Mouse (Mus musculus): Measurements from ENCODE around the gene Mvb12b.

DNA sequence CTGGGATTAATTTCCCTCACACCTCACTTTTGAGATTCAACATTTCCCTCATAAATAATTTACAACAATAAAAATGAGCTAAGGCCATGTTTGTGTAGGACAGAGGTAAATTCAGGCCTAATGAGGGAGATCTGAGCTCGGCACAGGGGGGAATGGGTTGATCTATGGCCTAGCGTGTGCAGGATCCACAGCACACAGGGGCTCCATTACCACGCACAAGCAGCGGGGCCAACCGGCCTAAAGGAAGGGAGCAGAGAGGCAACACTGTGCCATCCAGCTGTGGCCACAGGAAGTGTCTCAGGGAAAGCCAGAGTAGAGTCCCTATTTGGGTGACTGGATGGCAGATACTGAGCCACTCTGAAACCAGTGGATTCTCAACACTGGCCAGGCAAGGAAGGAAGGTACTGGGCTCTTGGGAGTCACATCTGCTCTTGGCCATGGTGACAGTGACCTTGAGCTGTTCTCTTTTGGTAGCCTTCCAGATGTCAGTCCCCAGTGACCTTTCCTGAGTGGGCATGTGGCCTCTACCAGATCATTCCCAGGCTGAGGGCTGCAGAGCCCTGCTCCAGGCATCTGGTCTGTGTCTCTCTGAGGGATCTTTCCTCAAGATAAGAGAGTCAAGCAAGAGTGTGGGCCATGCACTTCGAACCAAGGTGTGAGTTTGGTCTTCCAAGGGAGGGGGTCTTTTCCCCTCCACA lies 9.9 kb downstream of the Mvb12b start:
- no peak for TF ChIP-seq CTCF (conservative IDR thresholded peaks at IDR 0.05; ENCODE audit: low read length)
- TF ChIP-seq POU5F1 (IDR thresholded peaks at IDR 0.05; ENCODE audit: borderline replicate concordance, low read length), result no peak

Measured in E14TG2a.4 (cell line).